Mouse (Mus musculus) left cerebral cortex, adult 11 months (tissue): ENCODE results near the gene Col4a3.

Experiments used
- DNase-seq: peaks from one replicate; pipeline ENCODE4 v3.0.0; 2022; ENCODE audit warnings: low spot score

The Col4a3 gene

DNA sequence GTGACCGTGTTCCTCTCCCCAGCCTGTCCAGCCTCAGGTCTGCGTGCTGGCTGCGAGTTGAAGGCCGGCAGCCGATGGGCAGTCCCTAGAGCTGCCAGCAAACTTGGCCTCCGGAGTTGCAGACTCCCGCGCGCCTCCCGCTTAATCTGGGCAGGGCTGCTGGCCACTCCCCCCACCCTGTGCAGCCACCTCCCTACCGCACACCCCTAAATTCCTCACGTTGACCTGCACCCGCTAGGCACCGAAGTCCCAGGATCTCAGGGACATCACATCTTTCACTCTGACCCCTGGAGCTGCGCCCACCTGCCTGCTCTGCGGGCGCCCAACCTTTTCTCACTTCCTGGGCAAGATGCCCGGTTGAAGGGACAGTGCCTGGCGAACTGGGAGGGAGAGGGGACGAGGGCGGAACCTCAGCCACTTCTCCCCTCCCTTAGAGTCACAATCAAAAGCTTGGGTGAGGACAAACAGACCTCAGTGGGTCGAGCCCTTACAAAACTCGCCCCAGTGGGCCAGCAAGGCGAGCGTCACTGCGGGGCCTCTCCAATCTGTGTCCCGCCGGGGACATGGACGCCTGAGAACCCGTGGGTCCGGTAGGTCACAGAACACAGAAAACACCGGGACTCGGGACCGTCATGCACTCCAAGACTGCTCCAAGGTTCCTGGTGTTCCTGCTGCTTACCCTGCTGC, at the start of gene Col4a3, which contains the start of gene Col4a4:
Col4a3 (plus strand) TSS at position 209 of the 687 bp plus-strand sequence.
Col4a4 (minus strand) TSS at position 137 of the 687 bp plus-strand sequence.
- DNase-seq = no peak

DNA sequence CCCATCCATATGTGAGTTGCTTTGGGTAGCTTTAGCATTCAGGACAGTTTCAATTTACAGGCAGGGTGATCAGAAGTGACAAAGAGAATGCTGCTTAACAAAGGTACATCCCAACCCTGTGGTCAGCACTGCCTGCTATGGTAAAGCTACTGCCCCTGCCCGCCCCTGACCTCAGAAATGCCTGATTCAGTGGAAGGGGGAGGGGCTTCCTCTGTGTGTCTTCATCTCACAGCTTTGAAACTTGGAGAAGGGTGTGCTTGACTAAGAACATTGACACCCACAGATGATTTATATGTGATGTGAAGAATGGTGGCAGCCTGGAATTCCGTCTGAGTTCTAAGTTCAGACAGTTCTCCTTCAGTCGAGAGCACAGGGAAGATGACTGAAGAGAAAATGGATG, 48.9 kb upstream of the Col4a3 start:
- DNase-seq = no peak

DNA sequence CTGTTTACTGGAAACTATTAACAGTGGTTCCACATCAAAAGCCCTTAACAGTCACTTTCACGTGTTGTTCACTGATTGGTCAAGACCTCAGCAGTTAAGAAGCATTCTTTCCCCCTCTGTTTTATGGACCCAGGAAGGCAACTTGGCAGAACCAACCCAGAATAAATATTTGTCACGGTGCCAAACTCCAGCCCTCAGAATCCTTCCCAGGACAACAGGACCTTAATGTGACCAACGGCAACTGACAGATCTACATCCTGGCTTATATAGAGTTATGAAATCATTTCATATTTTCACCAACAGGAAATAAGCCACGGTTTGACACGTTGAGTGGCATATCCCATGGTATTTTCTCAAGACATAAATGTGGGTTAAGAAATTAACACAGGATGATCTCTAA, 46.7 kb upstream of the Col4a3 start:
- DNase-seq = no peak

DNA sequence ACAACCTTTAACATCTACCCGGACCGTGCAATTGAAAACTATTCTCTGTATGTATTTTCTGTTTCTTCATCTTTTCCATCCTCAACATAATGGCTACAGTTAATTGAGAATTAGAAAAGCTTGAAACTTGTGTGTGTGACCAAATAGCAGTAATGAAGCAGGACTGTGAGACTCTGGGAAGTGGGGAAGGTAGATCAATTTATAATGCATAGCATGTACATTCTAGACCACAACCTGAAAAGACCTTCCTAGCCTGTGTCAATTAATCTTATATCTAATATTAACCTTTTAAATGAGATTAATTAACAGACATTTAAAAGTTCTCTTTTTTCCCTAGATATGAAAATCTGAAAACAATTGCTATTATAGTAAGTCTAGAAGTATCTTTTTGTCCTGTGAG, 42.8 kb upstream of the Col4a3 start:
- DNase-seq = no peak

DNA sequence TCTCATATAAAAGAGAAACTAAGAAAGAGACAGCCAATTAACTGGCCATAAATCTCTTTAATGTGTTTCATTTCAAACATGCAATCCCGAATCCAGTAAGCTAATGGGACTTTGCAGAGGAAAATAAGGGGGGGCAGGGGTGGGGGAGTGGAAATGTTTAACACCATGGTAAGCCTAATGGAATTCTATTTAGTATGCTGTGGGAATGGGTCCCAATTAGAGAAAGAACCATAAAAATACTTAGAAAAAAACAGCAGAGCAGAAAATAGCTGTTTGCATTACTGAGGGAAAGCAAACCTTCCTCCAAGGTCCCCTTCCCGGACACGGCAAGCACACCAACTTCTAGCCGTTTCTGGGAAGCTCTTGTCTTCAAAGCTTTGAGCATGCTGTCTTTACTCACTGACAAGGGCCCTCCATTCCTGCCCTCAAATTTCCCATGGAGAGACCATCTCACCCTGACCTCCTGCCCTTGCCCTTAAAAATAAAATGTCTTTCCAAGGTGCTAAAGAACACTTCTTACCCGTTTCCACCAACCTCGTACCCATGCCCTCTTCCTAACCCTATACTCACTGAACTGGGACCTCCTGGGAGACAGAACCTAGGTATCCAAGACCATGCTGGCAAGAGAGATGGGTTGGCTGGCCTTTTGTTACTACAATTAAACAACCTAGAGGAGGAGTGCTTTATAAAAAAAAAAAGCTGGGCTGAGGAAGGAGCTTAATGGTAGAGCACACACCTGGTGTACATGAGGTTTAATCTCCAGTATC, 42.1 kb upstream of the Col4a3 start:
- DNase-seq = no peak

DNA sequence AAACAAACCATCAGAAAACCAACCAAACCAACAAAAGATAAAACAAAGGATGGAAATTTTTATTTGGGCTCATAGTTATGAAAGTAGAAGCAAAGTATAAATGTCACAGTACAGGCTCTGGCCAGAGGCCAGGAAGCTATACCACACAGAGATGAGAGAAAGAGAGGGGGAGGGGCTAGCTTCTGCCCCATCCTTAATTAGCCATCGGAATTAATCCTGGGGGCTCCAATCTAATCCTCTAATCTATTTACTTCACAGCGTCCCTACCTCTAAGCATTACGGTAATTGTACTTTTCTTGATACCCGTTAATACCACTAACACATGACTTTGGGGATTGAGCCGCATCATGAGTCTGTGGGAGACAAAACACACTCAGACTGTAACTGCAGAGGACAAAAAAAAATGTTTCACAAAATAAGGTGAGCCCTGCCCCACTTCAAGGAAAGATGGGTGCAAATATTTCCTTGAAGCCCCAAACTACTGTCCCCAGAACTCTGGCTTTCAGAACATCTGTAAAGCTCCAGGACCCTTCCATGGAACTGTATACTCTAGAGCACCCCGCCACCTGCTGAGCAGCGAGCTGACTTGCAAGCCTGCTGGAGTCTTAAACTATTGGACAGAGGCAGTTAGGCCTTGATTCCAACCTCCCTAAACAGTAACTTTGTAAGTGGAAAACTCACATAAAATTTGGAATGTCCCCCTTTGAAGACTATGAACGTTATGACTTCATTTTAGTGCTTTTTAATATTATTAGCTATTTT, 41.3 kb upstream of the Col4a3 start:
- DNase-seq = no peak

DNA sequence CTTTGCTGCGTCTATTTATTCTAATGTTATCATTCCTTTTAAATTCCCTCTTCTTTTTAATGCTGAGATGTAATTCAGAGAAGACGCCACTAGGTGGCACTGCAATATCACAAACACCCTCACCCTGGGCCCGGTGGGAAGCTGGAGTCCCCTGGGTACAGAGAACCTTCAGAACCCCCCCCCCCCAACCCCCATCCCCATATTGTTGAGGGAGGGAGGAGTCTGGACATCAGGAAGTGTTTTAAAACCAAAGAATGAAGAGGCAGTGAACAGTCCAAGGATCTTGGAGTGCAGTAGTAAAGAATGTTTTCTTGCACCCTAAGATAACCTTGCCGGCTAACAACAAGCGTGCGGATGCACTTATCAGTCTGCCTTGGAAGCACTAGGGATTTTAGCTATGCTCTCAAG, 32.3 kb upstream of the Col4a3 start:
- no peak for DNase-seq

DNA sequence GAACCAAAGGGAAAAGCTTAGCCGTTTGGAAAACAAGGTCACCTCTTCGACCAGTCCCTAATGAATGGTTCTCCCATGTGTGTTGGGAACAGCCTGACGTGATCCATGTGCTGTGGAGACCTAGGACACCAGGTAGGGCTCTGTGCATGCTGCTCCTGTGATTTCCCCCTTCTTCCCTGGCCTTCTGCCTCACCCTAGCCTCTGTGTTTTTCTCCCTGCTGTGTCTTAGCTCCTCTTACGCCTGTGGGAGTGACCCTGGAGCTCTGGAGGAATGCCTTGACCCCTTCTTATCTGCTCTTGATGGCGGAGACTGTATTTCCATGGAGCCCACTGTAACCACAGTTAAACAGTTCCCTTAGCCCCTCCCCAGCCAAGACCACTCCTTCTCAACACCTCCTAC, 31.8 kb upstream of the Col4a3 start:
- DNase-seq = no peak

DNA sequence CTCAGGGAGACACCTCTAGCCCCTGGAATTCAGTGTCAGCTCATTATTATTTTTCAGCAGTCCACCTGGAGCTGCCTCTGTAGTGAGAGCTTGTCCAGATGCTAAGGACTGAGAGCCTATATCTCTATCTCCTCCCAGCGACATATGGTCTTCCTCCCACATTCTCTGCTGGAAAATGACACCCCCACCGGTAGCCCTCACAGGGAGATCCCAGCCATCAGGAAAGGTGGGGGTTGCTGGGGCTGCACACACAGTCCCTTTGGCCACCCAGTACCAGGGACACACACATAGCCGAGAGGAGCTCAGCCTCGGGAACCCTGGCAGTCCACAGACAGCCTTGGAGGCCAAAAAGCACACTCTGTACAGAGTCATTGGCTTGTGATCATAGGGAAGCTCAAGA, 26.5 kb upstream of the Col4a3 start:
- DNase-seq = no peak

DNA sequence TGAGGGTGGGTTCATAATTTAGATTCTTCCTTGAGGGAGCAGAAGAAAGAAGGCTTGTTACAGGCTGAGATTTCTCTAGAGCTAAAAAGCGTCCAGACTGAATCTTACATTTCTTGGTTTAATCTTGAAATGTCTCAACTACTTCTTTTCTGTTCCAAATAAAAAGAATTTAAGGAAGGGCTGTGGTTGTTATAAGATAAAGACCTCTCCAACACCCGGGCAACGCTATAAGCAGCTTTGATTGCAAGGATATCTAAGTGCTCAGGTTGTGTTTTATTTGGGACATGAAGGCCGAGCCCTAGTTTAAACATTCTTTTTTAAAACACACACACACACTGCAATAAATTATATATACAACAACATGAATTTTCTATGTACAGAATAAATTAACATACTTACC, 17.3 kb upstream of the Col4a3 start:
- DNase-seq = no peak

DNA sequence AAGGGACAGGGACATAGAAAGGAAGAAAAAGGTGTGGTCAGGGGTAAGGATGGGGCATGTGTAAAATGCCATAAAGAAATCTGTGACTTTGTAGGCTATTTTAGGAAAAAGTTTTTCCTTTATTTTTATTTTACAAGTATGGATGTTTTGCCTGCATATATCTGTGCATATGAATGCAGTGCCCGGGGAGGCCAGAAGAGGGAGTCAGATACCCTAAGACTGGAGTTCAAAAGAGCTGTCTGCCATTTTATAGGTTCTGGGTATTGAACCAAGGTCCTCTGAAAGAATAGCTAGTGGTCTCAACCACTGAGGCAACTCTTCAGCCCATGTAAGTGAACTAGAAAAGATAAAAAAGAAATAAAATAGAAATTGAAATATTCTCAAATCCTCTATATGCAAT, 15.0 kb upstream of the Col4a3 start:
- DNase-seq = no peak

DNA sequence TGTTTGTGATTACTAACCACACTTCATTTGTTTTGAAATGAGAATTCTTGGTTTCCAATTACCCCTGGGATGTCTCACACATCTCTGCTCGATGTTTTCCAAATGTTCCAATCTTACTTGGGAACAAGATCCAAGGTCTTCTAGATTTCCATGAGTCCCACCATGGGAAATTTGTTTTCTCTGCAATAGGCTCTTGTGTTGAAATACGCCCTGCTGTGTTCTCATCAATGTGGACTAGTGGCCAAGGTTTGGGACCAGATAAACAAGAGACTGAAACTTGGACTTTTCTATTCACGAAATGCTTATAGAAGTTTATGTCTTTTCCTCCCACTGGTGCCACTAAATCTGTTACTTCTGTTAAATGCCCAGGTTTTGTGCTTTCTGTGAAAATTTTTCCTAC, 11.0 kb upstream of the Col4a3 start:
- DNase-seq = no peak

DNA sequence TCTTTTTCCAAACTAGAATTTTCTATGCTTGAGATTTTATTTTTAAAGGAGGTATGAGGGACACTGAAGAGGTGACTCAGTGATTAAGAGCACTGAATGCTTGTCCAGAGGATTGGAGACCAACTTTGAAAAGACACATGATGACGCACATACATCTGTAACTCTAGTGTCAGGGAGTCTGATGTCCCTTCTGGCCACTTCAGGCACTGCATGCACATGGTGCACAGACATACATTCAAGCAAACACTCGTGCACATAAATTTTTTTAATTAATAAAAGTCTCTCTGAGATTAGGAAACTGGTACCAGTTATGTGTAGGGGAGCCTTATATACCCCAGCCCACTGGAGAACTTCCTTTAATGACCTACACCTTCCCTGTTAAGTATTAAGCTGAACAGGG, 10.5 kb upstream of the Col4a3 start:
- no peak for DNase-seq

DNA sequence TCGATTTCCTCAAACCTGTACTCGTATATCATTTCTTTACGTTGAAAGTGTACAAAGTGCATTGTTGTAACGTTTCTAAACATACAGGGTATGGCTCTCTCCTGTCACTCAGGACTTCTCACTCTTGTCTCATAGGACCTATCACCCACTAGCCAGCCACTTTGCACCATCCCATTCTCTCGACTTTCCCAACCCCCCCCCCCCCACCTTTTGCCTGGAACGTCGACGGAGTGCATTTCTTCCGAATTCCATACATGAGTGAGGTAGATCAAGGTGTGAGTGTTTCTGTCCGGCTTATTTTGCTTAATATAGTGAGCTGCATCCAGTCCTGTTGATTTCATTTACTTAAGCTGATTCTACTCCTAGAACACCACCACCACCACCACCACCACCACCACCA, 9.4 kb upstream of the Col4a3 start:
- no peak for DNase-seq

DNA sequence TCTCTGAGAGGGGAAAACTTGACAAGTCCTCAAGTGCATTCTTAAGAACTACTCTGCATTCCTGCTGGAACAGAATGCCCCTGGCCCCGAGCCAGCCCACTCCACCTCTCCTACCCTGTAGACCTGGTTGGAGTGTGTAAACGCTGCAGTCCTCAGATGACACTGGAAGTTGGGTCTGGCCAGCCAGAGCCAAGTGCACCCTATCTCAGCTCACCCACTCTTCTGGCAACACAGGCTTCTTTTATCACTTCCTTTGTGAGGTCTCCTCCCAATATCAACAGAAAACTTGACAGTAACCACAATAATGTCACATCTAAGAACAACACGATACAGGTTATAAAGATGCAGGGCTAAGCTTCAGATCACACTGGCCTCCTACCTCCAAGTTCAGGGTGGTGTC, 8.8 kb upstream of the Col4a3 start:
- no peak for DNase-seq

DNA sequence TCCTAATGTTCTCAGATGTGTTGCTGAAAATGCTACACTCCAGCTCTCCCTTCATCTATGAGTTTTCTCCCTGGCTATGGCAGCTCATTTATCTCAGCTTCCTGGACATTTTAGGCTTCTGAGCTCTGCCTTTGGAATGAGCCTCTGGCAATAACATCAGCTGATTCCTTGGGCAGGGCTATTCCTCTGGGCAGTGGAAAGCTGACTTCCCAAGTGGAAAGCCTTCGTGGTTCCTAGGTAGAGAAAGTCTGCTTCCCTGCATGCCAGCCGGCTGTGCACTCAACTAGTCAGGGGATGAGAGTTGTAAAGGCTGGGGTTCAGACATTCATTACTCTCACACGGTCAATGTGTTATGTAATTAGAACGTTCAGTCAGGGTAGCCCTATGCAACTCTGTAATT, 8.4 kb upstream of the Col4a3 start:
- no peak for DNase-seq

DNA sequence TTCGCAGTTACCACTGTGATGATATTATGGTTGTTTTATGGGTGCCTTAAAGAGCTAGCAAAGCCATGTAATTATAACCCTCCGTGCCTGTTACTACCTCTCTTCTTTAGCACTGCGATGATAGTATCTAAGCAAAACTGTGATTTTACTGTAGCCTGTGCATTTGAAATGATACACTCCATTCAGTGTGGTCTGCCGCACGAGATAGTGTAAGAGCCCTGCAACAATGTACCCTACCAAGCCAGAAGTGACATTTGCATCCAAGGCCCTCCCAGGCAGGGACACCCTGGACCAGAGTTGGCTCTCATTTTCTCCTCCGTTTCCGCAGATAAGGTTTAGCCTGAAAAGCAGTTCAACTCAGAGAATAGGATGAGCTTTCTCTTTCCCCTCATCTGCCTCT, 740 bp upstream of the Col4a3 start:
- DNase-seq = no peak

DNA sequence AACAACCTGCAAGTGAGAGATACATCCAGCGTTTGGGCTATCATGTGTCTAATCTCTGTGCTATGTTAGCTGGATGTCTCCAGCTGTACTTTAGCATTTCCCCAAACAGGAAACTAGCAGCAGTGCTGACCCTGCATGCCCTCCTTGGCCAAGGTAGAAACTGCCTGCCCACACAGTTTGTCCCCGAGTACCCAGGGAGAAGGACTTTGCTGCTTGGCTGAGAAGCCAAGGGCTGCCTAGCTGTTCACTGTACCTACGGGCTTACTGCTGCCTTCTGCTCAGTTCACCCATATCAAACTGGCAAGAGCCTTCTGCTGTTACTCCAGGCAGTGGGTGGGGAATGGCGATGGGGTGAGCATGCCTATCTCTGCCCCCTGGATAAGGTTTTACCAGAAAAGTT, 3.5 kb downstream of the Col4a3 start:
- DNase-seq = no peak

DNA sequence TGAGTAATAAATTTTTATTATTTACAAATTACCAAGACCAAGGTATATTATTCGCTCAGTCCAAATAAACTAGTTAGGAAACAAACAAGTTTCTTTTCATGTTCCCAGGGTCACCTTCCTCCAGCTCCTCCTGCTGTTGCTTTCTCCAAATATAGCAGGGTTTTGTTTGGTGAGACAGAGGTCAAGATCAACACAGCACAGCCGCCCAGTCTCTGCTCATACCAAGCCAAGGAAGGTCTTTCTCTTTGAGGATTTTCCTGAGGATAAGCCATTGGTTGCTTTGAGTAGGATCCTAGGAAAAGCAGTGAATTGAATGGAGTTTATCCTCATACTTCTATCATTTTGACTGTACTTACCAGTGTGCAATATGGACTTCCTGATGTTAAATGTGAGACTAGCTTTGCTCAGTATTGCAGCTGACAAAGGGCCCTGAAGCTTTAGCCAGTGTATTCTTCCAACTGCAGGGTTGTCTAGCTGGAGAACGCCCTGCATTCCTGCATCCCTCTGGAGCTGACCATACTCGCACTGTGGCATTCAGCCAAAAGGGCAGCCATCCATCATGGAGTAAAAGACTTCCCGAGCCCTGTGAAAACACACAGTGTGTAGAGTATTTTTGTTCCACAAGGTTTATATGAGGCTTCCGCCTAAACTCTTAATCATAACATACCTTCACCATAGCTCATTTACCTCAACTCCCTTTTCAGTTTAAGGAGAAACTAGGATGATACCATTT, 10.3 kb downstream of the Col4a3 start:
- no peak for DNase-seq

DNA sequence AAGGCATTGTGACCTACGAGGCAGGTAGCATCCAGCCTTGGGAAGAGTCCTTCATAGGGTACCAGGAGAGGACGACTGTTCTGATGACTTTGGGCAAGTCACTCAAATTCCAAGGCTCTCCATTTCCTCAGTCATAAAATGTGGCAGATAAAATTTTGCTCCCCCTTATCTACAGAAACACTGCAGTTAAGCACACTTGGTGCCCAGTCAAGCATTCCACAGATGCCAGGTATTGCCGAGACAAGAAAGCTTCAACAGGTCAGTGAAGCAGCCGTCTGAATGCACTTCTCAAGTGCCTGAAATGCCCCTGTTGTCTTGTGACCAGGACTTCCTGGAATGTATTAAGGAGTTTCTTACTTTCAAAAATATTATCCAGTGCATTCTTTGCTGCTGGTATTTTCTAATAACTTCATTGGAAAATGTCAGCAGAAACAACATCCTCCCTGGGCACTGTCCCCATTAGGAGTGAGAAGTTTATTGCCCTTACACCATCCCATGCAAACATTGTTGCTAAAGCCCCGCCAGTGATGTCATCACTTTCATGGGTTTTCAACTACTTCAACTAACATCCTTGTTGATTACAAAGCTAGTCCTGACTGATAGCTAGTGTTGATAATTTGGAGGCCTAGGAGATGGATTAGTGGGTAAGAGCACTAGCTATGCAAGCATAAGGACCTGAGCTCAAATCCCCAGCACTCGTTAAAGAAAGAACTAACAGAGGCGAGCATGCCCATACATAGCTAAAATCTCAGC, 16.7 kb downstream of the Col4a3 start:
- no peak for DNase-seq

DNA sequence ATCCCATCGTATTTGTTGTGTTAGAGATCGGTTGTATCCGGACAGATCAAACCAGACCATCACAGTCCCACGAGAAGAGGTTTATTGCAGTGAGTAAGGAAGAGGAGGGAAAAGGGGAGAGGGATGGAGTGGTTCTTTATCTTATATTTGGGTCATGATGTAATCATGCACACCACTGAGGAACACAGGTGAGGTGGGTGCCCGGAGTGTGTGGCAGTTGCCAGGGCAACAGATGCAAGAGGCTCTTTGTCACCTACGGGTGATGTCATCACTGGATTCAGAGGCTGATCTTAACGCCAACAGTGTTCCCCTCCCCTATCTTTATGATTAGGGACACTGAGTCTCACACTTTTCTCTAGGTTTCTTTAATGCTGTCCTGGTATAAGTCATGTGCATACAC, 18.6 kb downstream of the Col4a3 start:
- no peak for DNase-seq

DNA sequence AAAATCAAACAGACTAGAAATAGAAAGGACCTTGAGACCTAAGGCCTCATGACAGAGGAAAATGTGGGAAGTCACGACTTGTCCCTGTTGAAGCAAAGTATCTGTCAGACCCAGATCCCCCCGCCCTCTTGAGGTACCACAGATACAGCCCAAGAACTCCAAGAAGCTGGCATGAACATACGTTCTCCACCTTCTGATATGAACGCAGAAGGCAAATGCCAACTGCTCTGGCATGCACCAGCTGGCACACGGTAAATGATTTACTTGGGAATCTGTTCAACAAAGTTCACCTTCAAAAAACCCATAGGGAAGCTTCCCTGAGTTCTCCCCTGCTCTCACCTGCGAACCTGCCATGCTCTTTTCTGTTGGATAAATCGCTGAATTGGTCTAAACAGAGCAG, 19.1 kb downstream of the Col4a3 start:
- DNase-seq = no peak
